In genomic region chr1:121252056-121252455, GRCm38 (mm10) we compare ENCODE assay signal across 26 mouse cellular contexts.
DNase-seq lines count a peak whose midpoint lies in the region; ATAC-seq and TF ChIP-seq lines count a peak whose summit lies in the region.
"Had no signal": no experiment of that assay in that cellular context is flagged by ENCODE, and none has a peak within 500 bp of the region (broad histone marks: within the 10 kb centered on the region; RNA-seq: fewer than 3 reads in every experiment).

No protein-coding gene starts in this region.

- 75% methylated on average over 7 of the region's 7 CpGs for WGBS in embryonic facial prominence, embryonic 11.5 days
- 87% methylated on average over 7 of the region's 7 CpGs for WGBS in embryonic facial prominence, embryonic 10.5 days
- WGBS in embryonic facial prominence, embryonic 13.5 days = 38% methylated on average over 7 of the region's 7 CpGs
- WGBS in thymus, adult 2 months = 91% methylated on average over 7 of the region's 7 CpGs

- H3K4me2 ChIP-seq in embryonic facial prominence, embryonic 11.5 days (ENCODE audit: low read depth, low read length) = no peak overlapping the region
- no peak overlapping the region for H3K4me2 ChIP-seq in embryonic facial prominence, embryonic 13.5 days
- H3K4me2 ChIP-seq: embryonic facial prominence, embryonic 15.5 days; forebrain, embryonic 12.5 days had no signal

- H3K27ac ChIP-seq in embryonic facial prominence, embryonic 11.5 days (replicated peaks; ENCODE audit: low read depth, low read length) = no peak overlapping the region
- no peak overlapping the region for H3K27ac ChIP-seq in embryonic facial prominence, embryonic 10.5 days (replicated peaks)
- peak overlapping the region; percentile 49 for H3K27ac ChIP-seq in embryonic facial prominence, embryonic 13.5 days
- H3K27ac ChIP-seq in thymus, adult 2 months (ENCODE audit: control insufficient read depth, insufficient read depth, low read length) = no peak overlapping the region
- H3K27ac ChIP-seq: embryonic facial prominence, embryonic 15.5 days; forebrain, embryonic 10.5 days; forebrain, embryonic 12.5 days had no signal

- no peak overlapping the region for H3K9ac ChIP-seq in embryonic facial prominence, embryonic 11.5 days (replicated peaks; ENCODE audit: low read length)
- no peak overlapping the region for H3K9ac ChIP-seq in embryonic facial prominence, embryonic 13.5 days
- H3K9ac ChIP-seq: embryonic facial prominence, embryonic 15.5 days; forebrain, embryonic 12.5 days had no signal

- no peaks in the 10 kb centered on the region for H3K9me3 ChIP-seq in embryonic facial prominence, embryonic 11.5 days (replicated peaks; ENCODE audit: control insufficient read depth, low read length)
- H3K9me3 ChIP-seq in embryonic facial prominence, embryonic 10.5 days = no peaks in the 10 kb centered on the region
- no peaks in the 10 kb centered on the region for H3K9me3 ChIP-seq in embryonic facial prominence, embryonic 13.5 days
- H3K9me3 ChIP-seq: embryonic facial prominence, embryonic 15.5 days; forebrain, embryonic 10.5 days; forebrain, embryonic 12.5 days had no signal

- H3K36me3 ChIP-seq in embryonic facial prominence, embryonic 11.5 days (replicated peaks; ENCODE audit: control insufficient read depth, insufficient read depth, low read depth, low read length) = no peaks in the 10 kb centered on the region
- H3K36me3 ChIP-seq in embryonic facial prominence, embryonic 10.5 days (replicated peaks) = no peaks in the 10 kb centered on the region
- no peaks in the 10 kb centered on the region for H3K36me3 ChIP-seq in embryonic facial prominence, embryonic 13.5 days
- H3K36me3 ChIP-seq in thymus, adult 2 months (ENCODE audit: control insufficient read depth, insufficient read depth, low read length) = no peaks in the 10 kb centered on the region
- H3K36me3 ChIP-seq: embryonic facial prominence, embryonic 15.5 days; forebrain, embryonic 10.5 days; forebrain, embryonic 12.5 days; G1E had no signal

- ATAC-seq in embryonic facial prominence, embryonic 11.5 days (replicated peaks; ENCODE audit: insufficient number of reproducible peaks, low FRiP score, low TSS enrichment, low read depth) = no peak
- ATAC-seq in embryonic facial prominence, embryonic 13.5 days (ENCODE audit: insufficient number of reproducible peaks, insufficient read depth, low FRiP score, low TSS enrichment, low read depth) = no peak
- ATAC-seq: activated CD4-positive, CD25-positive, alpha-beta regulatory T cell, adult 4 months; CD4-positive, CD25-positive, alpha-beta regulatory T cell, adult 4 months; forebrain, embryonic 14.5 days; forebrain, embryonic 16.5 days; Patski had no signal

- H3K27me3 ChIP-seq in embryonic facial prominence, embryonic 11.5 days (ENCODE audit: control insufficient read depth, insufficient read depth, low read length) = no peaks in the 10 kb centered on the region
- H3K27me3 ChIP-seq in embryonic facial prominence, embryonic 10.5 days (replicated peaks; ENCODE audit: low read depth, poor library complexity, severe bottlenecking) = no peaks in the 10 kb centered on the region
- no peaks in the 10 kb centered on the region for H3K27me3 ChIP-seq in embryonic facial prominence, embryonic 13.5 days
- H3K27me3 ChIP-seq in thymus, adult 2 months (ENCODE audit: control insufficient read depth, insufficient read depth, low read length) = no peaks in the 10 kb centered on the region
- H3K27me3 ChIP-seq: CH12.LX; embryonic facial prominence, embryonic 15.5 days; forebrain, embryonic 12.5 days had no signal

- TF ChIP-seq CTCF in brain, embryonic 14.5 days (IDR thresholded peaks at IDR 0.05; ENCODE audit: borderline replicate concordance, extremely low read depth, insufficient read depth, insufficient read length) = no peak
- no peak for TF ChIP-seq CTCF in thymus, adult 2 months (IDR thresholded peaks at IDR 0.05; ENCODE audit: borderline replicate concordance, control insufficient read depth, extremely low read depth, insufficient read depth, low read length, poor library complexity)

- H3K4me3 ChIP-seq in embryonic facial prominence, embryonic 11.5 days (ENCODE audit: low read depth, low read length) = no peak overlapping the region
- no peak overlapping the region for H3K4me3 ChIP-seq in embryonic facial prominence, embryonic 10.5 days
- H3K4me3 ChIP-seq in embryonic facial prominence, embryonic 13.5 days = no peak overlapping the region
- no peak overlapping the region for H3K4me3 ChIP-seq in thymus, adult 2 months (ENCODE audit: control insufficient read depth, insufficient read depth, low read length)
- H3K4me3 ChIP-seq: embryonic facial prominence, embryonic 15.5 days; erythroblast, embryonic 14.5 days; forebrain, embryonic 10.5 days; forebrain, embryonic 12.5 days had no signal

- DNase-seq in embryonic facial prominence, embryonic 11.5 days (ENCODE audit: low spot score) = peak; percentile 7
- DNase-seq in embryonic facial prominence, embryonic 10.5 days (ENCODE audit: low spot score) = no peak
- peak; percentile 12 for DNase-seq in brain, embryonic 14.5 days (ENCODE audit: low read depth)
- no peak for DNase-seq in thymus, adult 2 months
- no peak for DNase-seq in right cerebral cortex, postnatal 36 days (ENCODE audit: low spot score in 2 of 2)
- DNase-seq: adrenal gland, adult 8-10 months; adrenal gland, postnatal 14 days; adrenal gland, postnatal 36 days; B cell, adult 2 months; cerebellum, adult 11-12 months; cerebellum, adult 2 months; cerebellum, adult 9-10 months; cerebellum, postnatal 10 days; cerebellum, postnatal 25 days had no signal

- H3K4me1 ChIP-seq in embryonic facial prominence, embryonic 11.5 days (ENCODE audit: control insufficient read depth, insufficient read depth, low read length) = no peaks in the 10 kb centered on the region
- H3K4me1 ChIP-seq in embryonic facial prominence, embryonic 10.5 days = no peaks in the 10 kb centered on the region
- H3K4me1 ChIP-seq in embryonic facial prominence, embryonic 13.5 days = peaks cover 14% of the 10 kb centered on the region
- no peaks in the 10 kb centered on the region for H3K4me1 ChIP-seq in thymus, adult 2 months (replicated peaks; ENCODE audit: control insufficient read depth, insufficient read depth, low read length)
- H3K4me1 ChIP-seq: embryonic facial prominence, embryonic 15.5 days; forebrain, embryonic 10.5 days; forebrain, embryonic 12.5 days had no signal

- TF ChIP-seq POLR2A in brain, embryonic 14.5 days (IDR thresholded peaks at IDR 0.05; ENCODE audit: borderline replicate concordance, extremely low read depth, insufficient read depth, insufficient read length, poor library complexity, severe bottlenecking) = no peak
- TF ChIP-seq POLR2A in thymus, adult 2 months (IDR thresholded peaks at IDR 0.05; ENCODE audit: control insufficient read depth, extremely low read depth, insufficient read depth, low read length, poor library complexity) = no peak

Comparison
In these comparisons a context has a peak if more than half of its experiments do, and no peak if none do; other contexts are left out.
1. DNase-seq: peak in embryonic facial prominence, embryonic 11.5 days (single experiment) and brain, embryonic 14.5 days (single experiment); none in embryonic facial prominence, embryonic 10.5 days (single experiment), thymus, adult 2 months (single experiment) and right cerebral cortex, postnatal 36 days (0 of 2).